Mouse (Mus musculus) CD8-positive naive resting alpha-beta T cell, adult 2 months (primary cell): Measurements from ENCODE around the gene Lrrc43.
A peak's percentile ranks its signal among the peaks of the same experiment; 100 is the strongest.
"Not testable (repeated sequence)": the region's sequence is repeated elsewhere in the genome, so short reads cannot be mapped to it uniquely, and the experiment has no call there.

Experiments
- DNase-seq, 2 experiments: peaks; one replicate each; pipeline ENCODE4 v3.0.0; 2022; ENCODE audit warnings: low read depth in 2 of 2, low spot score in 2 of 2

Lrrc43 gene

GRCm38 (mm10) chr5:123489112-123489785 lies at the start of gene Lrrc43, which contains the start of gene Il31:
Gene Lrrc43 (plus strand): TSS chr5:123489305.
Gene Il31 (minus strand): TSS chr5:123489489.
- no peak for DNase-seq

- no peak for DNase-seq
These were observed 49.8 kb upstream of the Lrrc43 start for GRCm38 (mm10) chr5:123439312-123439711.

GRCm38 (mm10) chr5:123439941-123440340 lies 49.2 kb upstream of the Lrrc43 start:
- DNase-seq = no peak

- DNase-seq = no peak
These were observed 48.4 kb upstream of the Lrrc43 start for GRCm38 (mm10) chr5:123440664-123441063.

GRCm38 (mm10) chr5:123442283-123442682 lies 46.8 kb upstream of the Lrrc43 start:
- DNase-seq = no peak

- DNase-seq = peak; percentile 27 to 57
These were observed 45.0 kb upstream of the Lrrc43 start for GRCm38 (mm10) chr5:123444069-123444468.

- no peak for DNase-seq
These were observed 44.2 kb upstream of the Lrrc43 start for GRCm38 (mm10) chr5:123444849-123445334.

GRCm38 (mm10) chr5:123451886-123452285 lies 37.2 kb upstream of the Lrrc43 start:
- no peak for DNase-seq

- DNase-seq = no peak
These were observed 27.7 kb upstream of the Lrrc43 start for GRCm38 (mm10) chr5:123461420-123461819.

- DNase-seq = no peak
These were observed 24.5 kb upstream of the Lrrc43 start for GRCm38 (mm10) chr5:123464638-123465037.

GRCm38 (mm10) chr5:123470784-123471400 lies 18.2 kb upstream of the Lrrc43 start:
- DNase-seq = no peak

- DNase-seq = no peak
These were observed 15.3 kb upstream of the Lrrc43 start for GRCm38 (mm10) chr5:123473817-123474216.

GRCm38 (mm10) chr5:123487659-123488395 lies 1.3 kb upstream of the Lrrc43 start:
- no peak for DNase-seq

GRCm38 (mm10) chr5:123489935-123490334 lies 830 bp downstream of the Lrrc43 start:
- no peak for DNase-seq

- DNase-seq = no peak
These were observed 10.6 kb downstream of the Lrrc43 start for GRCm38 (mm10) chr5:123499717-123500116.

- DNase-seq = no peak
These were observed 12.9 kb downstream of the Lrrc43 start for GRCm38 (mm10) chr5:123501973-123502372.

GRCm38 (mm10) chr5:123507936-123508723 lies 19.0 kb downstream of the Lrrc43 start:
- DNase-seq = peak; percentile 30 to 62

- no peak for DNase-seq
These were observed 19.8 kb downstream of the Lrrc43 start for GRCm38 (mm10) chr5:123508921-123509320.

GRCm38 (mm10) chr5:123510160-123510559 lies 21.1 kb downstream of the Lrrc43 start, which contains the start of gene B3gnt4:
Gene B3gnt4 (plus strand): TSS chr5:123510460.
- DNase-seq = no peak

GRCm38 (mm10) chr5:123511426-123511825 lies 22.3 kb downstream of the Lrrc43 start:
- not testable (repeated sequence) for DNase-seq

- DNase-seq = no peak
These were observed 23.0 kb downstream of the Lrrc43 start for GRCm38 (mm10) chr5:123512102-123512501.
